Mouse (Mus musculus) kidney, embryonic 15.5 days (tissue): ENCODE results near the gene Mrpl4. TPM values are rescaled to one million over a fixed set of nuclear protein-coding genes. Genes with fewer than 3 reads are reported as not detected.
"Not testable (repeated sequence)": the region's sequence is repeated elsewhere in the genome, so short reads cannot be mapped to it uniquely, and the experiment has no call there.

Source experiments
- ATAC-seq: fragments of 200-750 bp; cut with Nextera tagmentation; replicated peaks from 2 replicates; pipeline ENCODE4 v1.8.0; 2017; ENCODE audit warnings: moderate TSS enrichment; ENCODE audit not compliant: low FRiP score
- H3K27ac ChIP-seq: fragments of 300-500 bp; sonication (generic); 2 replicates; pipeline ENCODE4 v1.5.1; 2015; ENCODE audit warnings: mild to moderate bottlenecking, inconsistent platforms
- H3K27me3 ChIP-seq: fragments of 300-500 bp; sonication (generic); 2 replicates; pipeline ENCODE4 v1.6.1; 2015; ENCODE audit warnings: inconsistent platforms
- H3K36me3 ChIP-seq: fragments of 300-500 bp; sonication (generic); 2 replicates; pipeline ENCODE4 v1.6.1; 2015; ENCODE audit warnings: inconsistent platforms
- H3K4me1 ChIP-seq: fragments of 300-500 bp; sonication (generic); 2 replicates; pipeline ENCODE4 v1.6.1; 2015; ENCODE audit warnings: inconsistent platforms
- H3K4me2 ChIP-seq: fragments of 300-500 bp; sonication (generic); 2 replicates; pipeline ENCODE4 v1.6.1; 2015; ENCODE audit warnings: moderate library complexity, mild to moderate bottlenecking, inconsistent platforms
- H3K4me3 ChIP-seq: fragments of 300-500 bp; sonication (generic); replicated peaks from 2 replicates; pipeline ENCODE4 v1.5.1; 2015; ENCODE audit warnings: mild to moderate bottlenecking, inconsistent platforms
- H3K9ac ChIP-seq: fragments of 300-500 bp; sonication (generic); 2 replicates; pipeline ENCODE4 v1.6.1; 2015; ENCODE audit warnings: mild to moderate bottlenecking, inconsistent platforms
- H3K9me3 ChIP-seq: fragments of 300-500 bp; sonication (generic); replicated peaks from 2 replicates; pipeline ENCODE4 v1.6.1; 2016; ENCODE audit warnings: inconsistent platforms
- WGBS: fragments of 180-500 bp; shearing (Covaris S2); methylation state at CpG from one replicate; pipeline ENCODE4 v1.1.7; 2015; ENCODE audit warnings: mixed read lengths; 5-methylcytosine and 5-hydroxymethylcytosine counted together
- polyA plus RNA-seq: library from polyadenylated mRNA; unstranded; fragments of >200 nt; fragmentation: Nextera tagmentation; extraction: Ambion mirVana; gene quantifications from 2 replicates; pipeline ENCODE4 v1.2.1, GENCODE M21; 2015

Gene Mrpl4
- polyA plus RNA-seq, 1 experiment from 2014 or later, result 143 TPM

DNA sequence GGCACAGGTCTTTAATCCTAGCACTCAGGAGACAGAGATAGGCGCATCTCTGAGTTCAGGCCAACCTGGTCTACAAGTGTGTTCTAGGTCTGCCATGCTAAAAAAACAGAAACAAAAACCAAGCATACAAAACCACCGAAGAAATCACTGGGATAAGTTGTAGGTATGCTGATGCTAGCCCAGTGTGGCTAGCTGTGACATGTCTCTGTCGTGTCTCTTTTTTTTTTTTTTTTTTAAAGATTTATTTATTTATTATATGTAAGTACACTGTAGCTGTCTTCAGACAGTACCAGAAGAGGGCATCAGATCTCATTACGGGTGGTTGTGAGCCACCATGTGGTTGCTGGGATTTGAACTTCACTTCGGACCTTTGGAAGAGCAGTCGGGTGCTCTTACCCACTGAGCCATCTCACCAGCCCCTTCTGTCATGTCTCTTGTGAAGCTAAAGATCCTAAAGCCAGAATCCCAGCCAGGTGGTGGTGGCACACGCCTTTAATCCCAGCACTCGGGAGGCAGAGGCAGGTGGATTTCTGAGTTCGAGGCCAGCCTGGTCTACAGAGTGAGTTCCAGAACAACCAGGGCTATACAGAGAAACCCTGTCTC is 8.5 kb downstream of the Mrpl4 start:
- not testable (repeated sequence) for H3K9ac ChIP-seq, ATAC-seq, H3K27ac ChIP-seq, H3K9me3 ChIP-seq, H3K4me2 ChIP-seq, H3K4me3 ChIP-seq
- Histone ChIP-seq H3K27me3 (peaks cover 14% of the 10 kb centered on the region), H3K36me3 (peaks cover 34% of the 10 kb centered on the region), H3K4me1 (peaks cover 25% of the 10 kb centered on the region)
- WGBS, result 73% methylated on average over 9 of the region's 9 CpGs

DNA sequence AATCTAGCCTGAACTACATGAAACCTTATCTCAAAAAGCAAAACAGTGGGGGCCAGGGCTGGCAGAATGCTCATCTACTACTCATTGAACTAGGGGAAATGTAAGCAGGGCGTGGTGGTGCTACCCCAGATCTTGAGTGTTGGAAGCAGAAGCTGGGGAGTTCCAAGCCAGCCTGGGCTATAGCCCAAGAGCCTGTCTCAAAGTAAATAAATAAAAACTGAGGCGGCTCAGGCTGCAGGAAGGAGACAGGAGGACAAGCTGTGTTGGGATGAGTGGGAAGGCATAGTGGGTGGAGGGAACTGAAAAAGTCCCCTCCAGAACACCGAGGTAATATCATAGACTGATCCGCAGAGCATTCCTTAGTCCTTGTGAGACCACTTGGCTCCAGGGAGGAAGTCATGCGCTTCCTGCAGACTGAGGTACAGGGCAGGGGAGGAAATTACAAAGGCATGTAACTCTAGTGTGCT is 9.3 kb downstream of the Mrpl4 start:
- ATAC-seq, result no peak
- Histone ChIP-seq H3K4me2 (no peak overlapping the region), H3K27ac (peak overlapping the region; percentile 78), H3K36me3 (peaks cover 25% of the 10 kb centered on the region), H3K9me3 (no peaks in the 10 kb centered on the region), H3K9ac (no peak overlapping the region), H3K4me3 (no peak overlapping the region), H3K4me1 (peaks cover 32% of the 10 kb centered on the region), H3K27me3 (peaks cover 22% of the 10 kb centered on the region)
- WGBS, result 47% methylated on average over 5 of the region's 5 CpGs

GRCm38 (mm10) chr9:21012368-21012767 is 9.8 kb downstream of the Mrpl4 start:
- no peak for ATAC-seq
- no peak overlapping the region for H3K4me2 ChIP-seq
- peaks cover 20% of the 10 kb centered on the region for H3K36me3 ChIP-seq
- H3K9me3 ChIP-seq, result no peaks in the 10 kb centered on the region
- H3K9ac ChIP-seq, result no peak overlapping the region
- H3K27ac ChIP-seq, result peak overlapping the region; percentile 78
- H3K27me3 ChIP-seq, result peaks cover 27% of the 10 kb centered on the region
- no peak overlapping the region for H3K4me3 ChIP-seq
- peaks cover 37% of the 10 kb centered on the region for H3K4me1 ChIP-seq
- 64% methylated on average over 1 of the region's 1 CpGs for WGBS

DNA sequence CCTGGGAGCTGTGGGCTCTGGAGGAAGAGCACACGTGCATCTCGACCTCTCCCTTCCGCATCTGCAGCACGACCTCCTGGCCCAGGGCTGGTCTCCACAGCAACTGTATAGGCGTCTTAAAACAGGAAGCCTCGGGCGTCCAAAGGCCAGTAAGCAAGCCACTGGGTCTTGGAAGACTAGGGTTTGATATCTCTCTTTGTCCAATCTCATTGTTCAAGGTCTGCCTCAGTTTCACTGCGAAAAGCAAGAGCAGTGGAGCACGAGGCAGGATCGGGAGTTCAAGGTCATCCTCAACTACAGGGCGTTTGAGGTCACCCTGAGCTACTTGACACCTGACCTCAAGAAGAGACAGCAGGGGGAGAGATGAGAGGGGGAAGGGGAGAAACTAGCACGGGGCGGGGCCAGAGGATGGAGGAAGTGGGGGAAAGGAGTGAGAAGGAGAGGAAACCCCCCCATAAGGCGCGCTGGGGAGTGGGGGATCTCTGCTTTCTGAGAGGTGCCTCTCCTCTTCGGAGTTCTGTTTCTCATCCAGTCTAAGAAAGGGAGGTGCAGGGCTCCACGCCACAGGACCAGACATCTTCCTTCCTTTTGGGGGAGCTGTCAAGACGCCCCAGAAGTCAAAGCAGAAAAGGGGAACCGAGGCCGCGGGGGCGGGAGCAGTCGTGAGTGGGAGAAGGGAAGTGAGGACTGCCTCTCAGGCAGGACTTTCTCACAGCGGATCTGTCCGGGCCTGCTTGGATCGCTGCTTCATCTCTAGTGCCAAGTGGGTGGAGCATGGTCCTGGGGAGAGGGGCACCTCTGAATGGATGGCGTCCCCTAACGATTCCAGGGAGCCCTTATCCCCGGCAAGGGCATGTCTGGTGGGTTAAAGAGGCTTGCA is 12.4 kb downstream of the Mrpl4 start:
- H3K9ac ChIP-seq, result peak overlapping the region; percentile 38; the same call in 1 of the 2 replicates
- WGBS, result 3% methylated on average over 29 of the region's 29 CpGs
- H3K9me3 ChIP-seq, result no peaks in the 10 kb centered on the region
- H3K27ac ChIP-seq, result peak overlapping the region; percentile 52
- H3K4me3 ChIP-seq, result peak overlapping the region; percentile 47
- H3K27me3 ChIP-seq, result peaks cover 40% of the 10 kb centered on the region
- peaks cover 37% of the 10 kb centered on the region for H3K4me1 ChIP-seq
- no peaks in the 10 kb centered on the region for H3K36me3 ChIP-seq
- H3K4me2 ChIP-seq, result peak overlapping the region; percentile 78
- peak; percentile 31; the same call in 1 of the 2 replicates for ATAC-seq

GRCm38 (mm10) chr9:21015571-21016130 is 13.1 kb downstream of the Mrpl4 start, which contains the start of gene Icam1:
Gene Icam1 (plus strand): TSS chr9:21015985.
- peaks cover 37% of the 10 kb centered on the region for H3K4me1 ChIP-seq
- H3K4me3 ChIP-seq, result peak within 1 kb of the TSS; percentile 47
- peak within 1 kb of the TSS; percentile 78 for H3K4me2 ChIP-seq
- peak within 1 kb of the TSS; percentile 52 for H3K27ac ChIP-seq
- peaks cover 40% of the 10 kb centered on the region for H3K27me3 ChIP-seq
- H3K36me3 ChIP-seq, result no peaks in the 10 kb centered on the region
- H3K9ac ChIP-seq, result peak within 1 kb of the TSS; percentile 38; the same call in 1 of the 2 replicates
- no peaks in the 10 kb centered on the region for H3K9me3 ChIP-seq
- 2% methylated on average over 30 of the region's 30 CpGs for WGBS
- peak; percentile 73 for ATAC-seq

- Histone ChIP-seq H3K4me2 (peak overlapping the region; percentile 78), H3K27ac (no peak overlapping the region), H3K27me3 (peaks cover 40% of the 10 kb centered on the region), H3K9me3 (no peaks in the 10 kb centered on the region), H3K4me3 (peak overlapping the region; percentile 47), H3K36me3 (no peaks in the 10 kb centered on the region), H3K9ac (no peak overlapping the region), H3K4me1 (peaks cover 36% of the 10 kb centered on the region)
- WGBS, result 4% methylated on average over 17 of the region's 17 CpGs
- no peak for ATAC-seq
Measured at GRCm38 (mm10) chr9:21016331-21017176, 14.0 kb downstream of the Mrpl4 start.

- Histone ChIP-seq H3K4me2 (peak overlapping the region; percentile 78), H3K9ac (no peak overlapping the region), H3K36me3 (no peaks in the 10 kb centered on the region), H3K4me1 (peaks cover 30% of the 10 kb centered on the region), H3K27ac (no peak overlapping the region), H3K27me3 (peaks cover 40% of the 10 kb centered on the region), H3K9me3 (no peaks in the 10 kb centered on the region), H3K4me3 (peak overlapping the region; percentile 47)
- WGBS, result 27% methylated on average over 4 of the region's 4 CpGs
- ATAC-seq, result no peak
Measured at GRCm38 (mm10) chr9:21017177-21017575, 14.6 kb downstream of the Mrpl4 start.

GRCm38 (mm10) chr9:21018600-21018999 is 16.1 kb downstream of the Mrpl4 start:
- H3K9ac ChIP-seq, result no peak overlapping the region
- H3K36me3 ChIP-seq, result no peaks in the 10 kb centered on the region
- H3K9me3 ChIP-seq, result no peaks in the 10 kb centered on the region
- no peak for ATAC-seq
- H3K27me3 ChIP-seq, result peaks cover 40% of the 10 kb centered on the region
- H3K4me2 ChIP-seq, result no peak overlapping the region
- H3K4me3 ChIP-seq, result no peak overlapping the region
- WGBS, result 72% methylated on average over 2 of the region's 2 CpGs
- peaks cover 28% of the 10 kb centered on the region for H3K4me1 ChIP-seq
- no peak overlapping the region for H3K27ac ChIP-seq

- H3K4me1 ChIP-seq, result peaks cover 10% of the 10 kb centered on the region
- ATAC-seq, result no peak
- no peak overlapping the region for H3K27ac ChIP-seq
- H3K4me2 ChIP-seq, result no peak overlapping the region
- no peaks in the 10 kb centered on the region for H3K36me3 ChIP-seq
- no peak overlapping the region for H3K4me3 ChIP-seq
- H3K27me3 ChIP-seq, result peaks cover 23% of the 10 kb centered on the region
- H3K9me3 ChIP-seq, result no peaks in the 10 kb centered on the region
- no peak overlapping the region for H3K9ac ChIP-seq
- 73% methylated on average over 3 of the region's 3 CpGs for WGBS
Measured at GRCm38 (mm10) chr9:21021363-21021762, 18.8 kb downstream of the Mrpl4 start.

GRCm38 (mm10) chr9:21022288-21022687 is 19.8 kb downstream of the Mrpl4 start:
- H3K9me3 ChIP-seq, result no peaks in the 10 kb centered on the region
- no peak for ATAC-seq
- 58% methylated on average over 6 of the region's 6 CpGs for WGBS
- H3K36me3 ChIP-seq, result no peaks in the 10 kb centered on the region
- peaks cover 20% of the 10 kb centered on the region for H3K27me3 ChIP-seq
- H3K27ac ChIP-seq, result no peak overlapping the region
- no peak overlapping the region for H3K4me3 ChIP-seq
- peaks cover under 1% of the 10 kb centered on the region; the same call in 1 of the 2 replicates for H3K4me1 ChIP-seq
- H3K9ac ChIP-seq, result no peak overlapping the region
- no peak overlapping the region for H3K4me2 ChIP-seq

GRCm38 (mm10) chr9:21022726-21023125 is 20.2 kb downstream of the Mrpl4 start:
- Histone ChIP-seq H3K4me1 (no peaks in the 10 kb centered on the region), H3K9me3 (no peaks in the 10 kb centered on the region), H3K4me2 (no peak overlapping the region), H3K9ac (no peak overlapping the region), H3K4me3 (no peak overlapping the region), H3K27me3 (peaks cover 19% of the 10 kb centered on the region), H3K36me3 (no peaks in the 10 kb centered on the region), H3K27ac (no peak overlapping the region)
- 93% methylated on average over 1 of the region's 1 CpGs for WGBS
- no peak for ATAC-seq
